Mouse (Mus musculus): ENCODE measurements at regions not wholly inside any gene's neighbourhood (a gene's known extent, or its start where the extent isn't known, plus 50 kb on each side); places are given as distances from the start of the nearest gene placed in this dataset.

GRCm38 (mm10) chr13:42570600-42571348 is 109.6 kb upstream of the Phactr1 start:
- no peak for TF ChIP-seq CTCF (IDR thresholded peaks at IDR 0.05; ENCODE audit: extremely low read depth, insufficient read depth, insufficient read length, insufficient replicate concordance)
- TF ChIP-seq POLR2A (IDR thresholded peaks at IDR 0.05; ENCODE audit: low read depth, low read length), result no peak

Data from spleen, adult 2 months (tissue).